Mouse (Mus musculus): Measurements from ENCODE around the gene Gm17268. TPM values are rescaled to one million over a fixed set of nuclear protein-coding genes. Genes with fewer than 3 reads are reported as not detected.

The Gm17268 gene
- polyA plus RNA-seq, 1 experiment from 2014 or later, result not detected

GRCm38 (mm10) chr11:82019793-82020192 is 18.6 kb downstream of the Gm17268 start:
- Histone ChIP-seq H3K9ac (ENCODE audit: low read length) (no peak overlapping the region), H3K4me3 (ENCODE audit: low read depth, low read length) (no peak overlapping the region), H3K27ac (ENCODE audit: low read depth, low read length) (no peak overlapping the region), H3K27me3 (ENCODE audit: control insufficient read depth, insufficient read depth, low read length) (no peaks in the 10 kb centered on the region), H3K4me2 (ENCODE audit: low read depth, low read length, severe bottlenecking) (no peak overlapping the region), H3K36me3 (ENCODE audit: control insufficient read depth, insufficient read depth, low read length) (no peaks in the 10 kb centered on the region), H3K9me3 (ENCODE audit: control insufficient read depth, low read length) (no peaks in the 10 kb centered on the region), H3K4me1 (replicated peaks; ENCODE audit: control insufficient read depth, insufficient read depth, low read length) (no peaks in the 10 kb centered on the region)
- ATAC-seq (replicated peaks; ENCODE audit: low FRiP score) (no peak), DNase-seq (ENCODE audit: low spot score) (no peak)

- Histone ChIP-seq H3K4me3 (ENCODE audit: low read depth, low read length) (no peak overlapping the region), H3K4me1 (replicated peaks; ENCODE audit: control insufficient read depth, insufficient read depth, low read length) (no peaks in the 10 kb centered on the region), H3K9me3 (ENCODE audit: control insufficient read depth, low read length) (no peaks in the 10 kb centered on the region), H3K9ac (ENCODE audit: low read length) (no peak overlapping the region), H3K4me2 (ENCODE audit: low read depth, low read length, severe bottlenecking) (no peak overlapping the region), H3K36me3 (ENCODE audit: control insufficient read depth, insufficient read depth, low read length) (no peaks in the 10 kb centered on the region), H3K27ac (ENCODE audit: low read depth, low read length) (no peak overlapping the region), H3K27me3 (ENCODE audit: control insufficient read depth, insufficient read depth, low read length) (no peaks in the 10 kb centered on the region)
- 63% methylated on average over 2 of the region's 2 CpGs for WGBS
- ATAC-seq (replicated peaks; ENCODE audit: low FRiP score), result no peak
- no peak for DNase-seq (ENCODE audit: low spot score)
Observed at GRCm38 (mm10) chr11:82019389-82019788, 19.0 kb downstream of the Gm17268 start.

GRCm38 (mm10) chr11:82016181-82016780 is 22.1 kb downstream of the Gm17268 start:
- Histone ChIP-seq H3K4me2 (ENCODE audit: low read depth, low read length, severe bottlenecking) (no peak overlapping the region), H3K4me3 (ENCODE audit: low read depth, low read length) (no peak overlapping the region), H3K27me3 (ENCODE audit: control insufficient read depth, insufficient read depth, low read length) (no peaks in the 10 kb centered on the region), H3K9ac (ENCODE audit: low read length) (no peak overlapping the region), H3K9me3 (ENCODE audit: control insufficient read depth, low read length) (no peaks in the 10 kb centered on the region), H3K4me1 (replicated peaks; ENCODE audit: control insufficient read depth, insufficient read depth, low read length) (no peaks in the 10 kb centered on the region), H3K27ac (ENCODE audit: low read depth, low read length) (no peak overlapping the region), H3K36me3 (ENCODE audit: control insufficient read depth, insufficient read depth, low read length) (no peaks in the 10 kb centered on the region)
- WGBS, result 78% methylated on average over 3 of the region's 3 CpGs
- ATAC-seq (replicated peaks; ENCODE audit: low FRiP score) (no peak), DNase-seq (ENCODE audit: low spot score) (no peak)

- WGBS, result 66% methylated on average over 2 of the region's 2 CpGs
- no peaks in the 10 kb centered on the region for H3K36me3 ChIP-seq (ENCODE audit: control insufficient read depth, insufficient read depth, low read length)
- no peaks in the 10 kb centered on the region for H3K9me3 ChIP-seq (ENCODE audit: control insufficient read depth, low read length)
- no peak for DNase-seq (ENCODE audit: low spot score)
- no peaks in the 10 kb centered on the region for H3K4me1 ChIP-seq (replicated peaks; ENCODE audit: control insufficient read depth, insufficient read depth, low read length)
- H3K4me3 ChIP-seq (ENCODE audit: low read depth, low read length), result no peak overlapping the region
- no peak overlapping the region for H3K27ac ChIP-seq (ENCODE audit: low read depth, low read length)
- ATAC-seq (replicated peaks; ENCODE audit: low FRiP score), result no peak
- H3K27me3 ChIP-seq (ENCODE audit: control insufficient read depth, insufficient read depth, low read length), result no peaks in the 10 kb centered on the region
- no peak overlapping the region for H3K9ac ChIP-seq (ENCODE audit: low read length)
- no peak overlapping the region for H3K4me2 ChIP-seq (ENCODE audit: low read depth, low read length, severe bottlenecking)
Observed at GRCm38 (mm10) chr11:82015066-82015465, 23.3 kb downstream of the Gm17268 start.

- DNase-seq (ENCODE audit: low spot score) (no peak), ATAC-seq (replicated peaks; ENCODE audit: low FRiP score) (no peak)
- no peaks in the 10 kb centered on the region for H3K27me3 ChIP-seq (ENCODE audit: control insufficient read depth, insufficient read depth, low read length)
- no peak overlapping the region for H3K27ac ChIP-seq (ENCODE audit: low read depth, low read length)
- no peak overlapping the region for H3K9ac ChIP-seq (ENCODE audit: low read length)
- no peak overlapping the region for H3K4me2 ChIP-seq (ENCODE audit: low read depth, low read length, severe bottlenecking)
- no peaks in the 10 kb centered on the region for H3K9me3 ChIP-seq (ENCODE audit: control insufficient read depth, low read length)
- H3K36me3 ChIP-seq (ENCODE audit: control insufficient read depth, insufficient read depth, low read length), result no peaks in the 10 kb centered on the region
- no peak overlapping the region for H3K4me3 ChIP-seq (ENCODE audit: low read depth, low read length)
- WGBS, result 75% methylated on average over 1 of the region's 1 CpGs
- no peaks in the 10 kb centered on the region for H3K4me1 ChIP-seq (replicated peaks; ENCODE audit: control insufficient read depth, insufficient read depth, low read length)
Observed at GRCm38 (mm10) chr11:82013756-82014155, 24.6 kb downstream of the Gm17268 start.

GRCm38 (mm10) chr11:82011411-82012193 is 26.8 kb downstream of the Gm17268 start:
- no peaks in the 10 kb centered on the region for H3K9me3 ChIP-seq (ENCODE audit: control insufficient read depth, low read length)
- DNase-seq (ENCODE audit: low spot score) (no peak), ATAC-seq (replicated peaks; ENCODE audit: low FRiP score) (no peak)
- no peak overlapping the region for H3K4me2 ChIP-seq (ENCODE audit: low read depth, low read length, severe bottlenecking)
- H3K4me3 ChIP-seq (ENCODE audit: low read depth, low read length), result no peak overlapping the region
- H3K4me1 ChIP-seq (replicated peaks; ENCODE audit: control insufficient read depth, insufficient read depth, low read length), result no peaks in the 10 kb centered on the region
- H3K27me3 ChIP-seq (ENCODE audit: control insufficient read depth, insufficient read depth, low read length), result no peaks in the 10 kb centered on the region
- H3K27ac ChIP-seq (ENCODE audit: low read depth, low read length), result no peak overlapping the region
- 68% methylated on average over 8 of the region's 8 CpGs for WGBS
- no peak overlapping the region for H3K9ac ChIP-seq (ENCODE audit: low read length)
- no peaks in the 10 kb centered on the region for H3K36me3 ChIP-seq (ENCODE audit: control insufficient read depth, insufficient read depth, low read length)

- Histone ChIP-seq H3K27ac (ENCODE audit: low read depth, low read length) (no peak overlapping the region), H3K27me3 (ENCODE audit: control insufficient read depth, insufficient read depth, low read length) (no peaks in the 10 kb centered on the region), H3K9ac (ENCODE audit: low read length) (no peak overlapping the region), H3K4me2 (ENCODE audit: low read depth, low read length, severe bottlenecking) (no peak overlapping the region), H3K4me1 (replicated peaks; ENCODE audit: control insufficient read depth, insufficient read depth, low read length) (no peaks in the 10 kb centered on the region), H3K36me3 (ENCODE audit: control insufficient read depth, insufficient read depth, low read length) (no peaks in the 10 kb centered on the region), H3K4me3 (ENCODE audit: low read depth, low read length) (no peak overlapping the region), H3K9me3 (ENCODE audit: control insufficient read depth, low read length) (no peaks in the 10 kb centered on the region)
- ATAC-seq (replicated peaks; ENCODE audit: low FRiP score), result no peak
- no peak for DNase-seq (ENCODE audit: low spot score)
- WGBS, result 89% methylated on average over 3 of the region's 3 CpGs
Observed at GRCm38 (mm10) chr11:82010115-82010514, 28.2 kb downstream of the Gm17268 start.

- Histone ChIP-seq H3K27ac (ENCODE audit: low read depth, low read length) (no peak overlapping the region), H3K4me3 (ENCODE audit: low read depth, low read length) (no peak overlapping the region), H3K27me3 (ENCODE audit: control insufficient read depth, insufficient read depth, low read length) (no peaks in the 10 kb centered on the region), H3K9ac (ENCODE audit: low read length) (no peak overlapping the region), H3K36me3 (ENCODE audit: control insufficient read depth, insufficient read depth, low read length) (no peaks in the 10 kb centered on the region), H3K4me2 (ENCODE audit: low read depth, low read length, severe bottlenecking) (no peak overlapping the region), H3K4me1 (replicated peaks; ENCODE audit: control insufficient read depth, insufficient read depth, low read length) (no peaks in the 10 kb centered on the region), H3K9me3 (ENCODE audit: control insufficient read depth, low read length) (no peaks in the 10 kb centered on the region)
- no peak for ATAC-seq (replicated peaks; ENCODE audit: low FRiP score)
- 62% methylated on average over 12 of the region's 12 CpGs for WGBS
- no peak for DNase-seq (ENCODE audit: low spot score)
Observed at GRCm38 (mm10) chr11:82006796-82007423, 31.5 kb downstream of the Gm17268 start.

All from forebrain, embryonic 11.5 days (tissue).